Mouse (Mus musculus): ENCODE measurements around the gene Zer1.

DNA sequence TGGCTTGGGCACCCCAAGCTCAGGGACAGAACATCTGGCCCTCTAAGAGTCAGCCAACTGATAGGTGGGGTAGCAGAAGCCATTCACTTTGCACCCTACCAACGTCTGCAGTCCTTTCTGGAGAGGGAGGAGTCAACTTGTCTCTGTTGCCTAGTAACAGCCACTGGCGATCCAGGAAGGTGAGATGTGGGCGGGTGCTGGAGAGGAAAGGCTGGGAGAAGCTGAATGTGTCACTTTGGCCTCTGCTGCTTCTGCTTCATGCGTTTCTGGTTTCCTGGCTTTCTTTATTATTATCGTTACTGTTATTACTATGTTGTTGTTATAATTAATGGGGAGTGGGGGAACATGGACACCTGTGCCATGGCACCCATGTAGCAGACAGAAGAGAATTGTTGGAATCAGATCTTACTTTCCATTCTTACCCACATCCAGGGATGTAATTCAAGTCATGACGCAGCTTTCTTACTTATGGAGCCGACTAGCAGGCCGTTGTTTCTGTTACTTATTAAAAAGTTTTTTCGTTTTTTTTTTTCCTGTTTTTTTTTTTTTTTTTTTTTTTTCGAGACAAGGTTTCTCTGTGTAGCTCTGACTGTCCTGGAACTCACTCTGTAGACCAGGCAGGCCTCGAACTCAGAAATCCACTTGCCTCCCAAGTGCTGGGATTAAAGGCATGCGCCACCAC lies 67.0 kb downstream of the Zer1 start, which contains the start of gene Set:
- no peak for TF ChIP-seq CTCF (IDR thresholded peaks at IDR 0.05; ENCODE audit: extremely low read depth, insufficient read length, insufficient replicate concordance, low read depth, low read length)
- TF ChIP-seq POLR2A (IDR thresholded peaks at IDR 0.05; ENCODE audit: low read depth, low read length) = no peak
